Mouse (Mus musculus) kidney, adult 9 months (tissue): ENCODE measurements around the gene Faap24.

Source experiments
- DNase-seq: peaks from one replicate; pipeline ENCODE4 v3.0.0; 2022

Gene Faap24

GRCm38 (mm10) chr7:35365161-35365910, 31.3 kb downstream of the Faap24 start:
- peak; percentile 57 for DNase-seq

DNA sequence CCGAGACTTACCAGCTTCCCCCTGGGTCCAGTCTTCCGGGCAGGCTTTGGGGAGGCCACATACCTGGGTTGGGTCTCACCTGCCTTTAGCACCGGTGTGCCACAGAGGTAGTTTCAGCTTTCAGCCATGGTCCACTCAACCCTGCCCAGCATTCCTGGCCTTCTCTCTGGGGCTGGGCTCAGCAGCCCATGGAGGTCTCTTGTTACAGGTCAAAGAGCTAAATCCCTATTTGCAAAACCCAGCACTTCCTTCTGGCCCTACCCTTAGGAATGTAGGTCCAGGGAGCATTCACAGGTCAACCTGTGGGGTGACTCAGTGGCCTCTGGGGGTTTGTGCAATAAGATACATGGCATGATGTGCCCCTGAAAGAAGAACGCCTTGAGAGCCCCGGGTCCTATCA, 33.8 kb downstream of the Faap24 start:
- DNase-seq, result peak; percentile 43

GRCm38 (mm10) chr7:35362253-35362652, 34.4 kb downstream of the Faap24 start:
- DNase-seq, result no peak

GRCm38 (mm10) chr7:35357621-35358020, 39.0 kb downstream of the Faap24 start:
- no peak for DNase-seq

DNA sequence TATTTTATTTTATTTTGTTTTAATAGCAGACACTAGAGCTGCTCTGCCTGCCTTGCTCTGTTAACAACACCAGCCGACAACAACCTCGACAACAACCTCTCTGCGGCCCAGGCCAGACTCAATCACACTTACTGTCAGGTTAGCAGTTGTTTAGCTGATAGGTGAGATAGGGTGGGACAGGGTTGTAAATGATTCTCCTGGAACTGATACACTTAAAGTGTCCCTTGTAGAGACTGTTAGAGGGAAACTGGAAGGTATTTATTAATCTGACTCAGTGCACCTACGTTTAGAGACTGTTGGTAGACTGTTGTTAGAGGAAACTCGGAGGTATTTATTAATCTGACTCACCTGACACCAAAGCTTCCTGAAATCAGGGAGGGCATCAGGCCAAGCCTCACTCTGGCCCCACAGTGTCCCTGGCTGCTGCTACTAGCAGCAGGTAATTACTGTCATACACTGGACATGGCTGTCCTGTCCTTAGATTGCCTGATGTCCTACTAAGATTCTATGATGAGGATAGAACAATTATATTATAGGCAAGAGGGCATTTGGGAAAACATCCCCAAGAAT, 41.2 kb downstream of the Faap24 start:
- DNase-seq, result peak; percentile 74

GRCm38 (mm10) chr7:35353306-35353705, 43.3 kb downstream of the Faap24 start:
- no peak for DNase-seq

DNA sequence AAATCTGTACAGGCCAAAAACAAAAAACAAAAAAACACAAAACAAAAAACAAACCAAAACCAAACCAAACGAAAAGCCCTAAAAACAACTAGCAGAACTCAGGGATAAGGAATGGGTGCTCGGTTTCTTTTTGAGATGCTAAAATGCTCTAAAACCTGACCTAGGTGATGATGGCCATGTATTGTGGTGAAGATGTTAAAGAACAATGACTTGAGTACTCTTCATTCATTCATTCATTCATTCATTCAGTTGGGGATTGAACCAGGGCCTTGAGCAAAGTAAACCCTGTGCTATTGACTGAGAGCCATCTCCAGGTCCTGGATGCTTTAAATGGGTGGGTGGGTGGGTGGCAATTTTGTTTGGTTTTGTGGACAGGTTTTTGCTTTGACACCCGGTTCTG, 45.5 kb downstream of the Faap24 start:
- no peak for DNase-seq

DNA sequence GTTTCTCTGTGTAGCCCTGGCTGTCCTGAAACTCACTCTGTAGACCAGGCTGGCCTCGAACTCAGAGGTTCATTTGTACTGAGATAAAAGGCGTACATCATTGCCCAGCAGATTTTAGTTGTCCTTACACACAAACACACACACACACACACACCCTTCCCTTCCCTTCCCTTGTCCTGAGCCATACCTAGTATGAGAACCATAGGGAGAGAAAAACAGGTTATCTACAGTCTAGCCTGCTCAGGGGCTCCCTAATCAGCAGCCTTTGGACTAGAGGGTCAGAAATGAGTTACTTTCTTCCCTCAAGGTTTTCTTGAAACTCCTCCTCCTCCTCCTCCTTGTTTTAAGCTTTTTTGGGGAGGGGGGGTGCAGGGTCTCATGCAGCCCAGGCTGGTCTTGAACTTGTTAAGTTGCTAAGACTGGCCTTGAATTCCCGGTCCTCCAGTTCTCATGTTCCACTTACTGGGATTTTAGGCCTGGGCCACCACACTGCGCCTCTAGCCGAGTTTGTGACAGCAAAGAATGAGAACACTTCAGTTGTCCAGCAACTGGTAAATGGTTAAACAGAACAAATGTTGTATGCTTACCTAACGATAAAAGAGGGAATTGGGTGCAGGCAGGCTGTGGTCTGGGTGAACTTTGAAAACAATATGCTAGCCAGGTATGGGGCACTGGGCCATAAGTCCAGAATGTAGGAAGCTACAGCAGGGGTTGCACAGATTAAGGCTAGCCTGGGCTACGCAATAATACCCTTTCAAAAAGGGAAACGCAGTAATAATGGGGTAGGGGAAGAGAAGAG, 46.6 kb downstream of the Faap24 start:
- peak; percentile 62 for DNase-seq

DNA sequence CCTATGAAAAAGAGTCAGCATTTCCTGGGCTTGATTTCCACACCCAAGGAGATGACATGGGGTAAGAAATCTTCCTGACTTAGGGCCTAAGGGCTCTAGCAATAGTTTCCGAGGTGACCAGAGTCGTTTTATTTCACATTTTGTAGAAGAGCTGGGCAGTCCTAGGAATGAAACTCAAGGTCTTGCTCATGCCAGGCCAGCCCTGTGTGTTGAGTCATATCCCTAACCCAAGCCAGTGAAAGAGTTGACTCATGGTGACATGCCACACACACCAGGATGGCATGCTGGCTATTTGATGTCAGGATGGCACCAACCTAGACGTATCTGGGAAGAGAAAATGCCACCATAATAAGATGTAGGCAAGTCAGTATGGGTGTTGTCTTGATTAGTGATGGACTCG, 47.6 kb downstream of the Faap24 start:
- no peak for DNase-seq

DNA sequence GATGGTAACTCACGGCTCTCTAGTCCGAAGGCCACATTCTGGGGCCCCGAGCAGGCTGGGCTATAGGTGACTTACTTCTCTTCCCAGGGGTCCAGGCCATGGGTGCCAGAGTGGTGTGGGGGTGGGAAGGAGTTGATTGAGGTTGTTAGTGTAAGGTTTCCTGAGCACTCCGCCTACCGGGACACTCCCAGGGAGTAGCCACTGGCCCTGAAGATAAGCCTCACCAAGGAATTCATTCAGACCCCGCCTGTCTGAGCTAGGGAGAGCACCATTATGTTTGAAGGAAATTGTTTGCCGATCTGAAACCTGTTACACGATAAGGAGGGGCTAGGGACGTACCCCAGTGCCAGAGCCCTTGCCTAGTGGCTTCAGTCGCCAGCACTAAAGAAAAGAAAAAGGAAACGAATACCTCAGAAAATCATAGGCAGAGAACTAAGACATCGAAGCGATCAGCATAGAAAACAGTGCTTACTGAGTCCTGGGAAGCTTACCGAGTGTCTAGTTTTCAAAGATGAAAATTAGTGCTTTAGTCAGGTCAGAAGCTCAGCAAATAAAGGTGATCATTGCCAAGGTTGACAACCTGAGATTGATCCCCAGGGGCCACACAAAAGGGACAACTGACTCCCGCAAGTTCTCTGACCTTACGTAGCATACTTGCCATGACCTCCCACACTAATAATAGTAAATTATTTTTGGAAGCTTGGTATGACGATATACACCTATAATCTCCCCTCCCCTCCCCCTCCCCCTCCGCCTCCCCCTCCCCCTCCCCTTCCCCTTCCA, 48.5 kb downstream of the Faap24 start:
- DNase-seq, result no peak

DNA sequence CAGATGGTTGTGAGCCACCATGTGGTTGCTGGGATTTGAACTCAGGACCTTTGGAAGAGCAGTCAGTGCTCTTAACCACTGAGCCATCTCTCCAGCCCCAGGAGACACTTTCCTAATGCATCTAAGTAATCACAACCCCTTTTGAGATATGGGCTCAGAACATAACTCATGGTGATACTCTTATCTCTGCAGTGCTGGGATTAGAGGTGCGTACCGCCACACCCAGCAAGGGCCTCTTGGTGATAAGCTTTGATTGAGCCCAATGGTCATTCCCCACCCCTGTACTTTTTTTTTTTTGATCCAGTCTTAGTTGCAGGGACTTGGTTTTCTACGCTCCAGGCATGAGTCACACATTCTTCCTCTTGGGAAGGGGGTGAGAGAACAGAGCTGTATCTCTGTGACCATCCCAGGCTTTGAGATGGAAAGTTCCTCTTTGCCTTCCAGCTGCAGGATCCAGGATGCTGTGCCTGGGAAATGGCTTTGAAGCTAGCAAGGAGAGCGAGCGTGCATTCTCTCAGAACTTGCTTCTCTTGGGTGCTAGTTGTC, 51.8 kb downstream of the Faap24 start:
- DNase-seq, result no peak

DNA sequence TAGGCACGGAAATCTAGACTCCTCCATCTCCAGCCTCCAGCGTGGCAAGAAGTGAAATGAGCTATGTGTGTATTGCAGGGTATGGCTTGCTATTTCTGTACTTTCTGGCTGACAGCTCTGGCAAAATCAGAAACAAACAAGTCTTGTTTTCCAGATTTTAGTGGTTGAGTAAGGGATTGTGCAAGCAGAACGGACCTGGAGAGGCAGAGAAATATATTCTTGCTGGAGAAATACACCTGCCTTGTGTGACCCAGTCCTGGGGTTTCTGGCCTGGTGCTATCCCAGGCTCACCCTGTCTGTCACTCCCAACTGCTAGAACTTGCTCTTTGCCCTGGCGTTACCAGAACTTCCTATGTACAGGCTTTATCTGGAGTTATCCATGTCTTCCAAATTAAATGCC, 54.1 kb downstream of the Faap24 start:
- no peak for DNase-seq
